Mouse (Mus musculus) spleen, adult 2 months (tissue): ENCODE measurements at regions not wholly inside any gene's neighbourhood (a gene's known extent, or its start where the extent isn't known, plus 50 kb on each side); places are given as distances from the start of the nearest gene placed in this dataset.

Source experiments
- DNase-seq, 2 experiments: peaks; one replicate each; pipeline versions ENCODE4 v3.0.0 to v3.0.0-alpha.2; 2012 to 2021; ENCODE audit warnings: low spot score in 2 of 2, low read depth in 1 of 2
- H3K27ac ChIP-seq: fragments of 200-500 bp; 2 replicates; pipeline ENCODE4 v1.5.1; 2012; ENCODE audit warnings: low read length, inconsistent platforms; ENCODE audit not compliant: insufficient read depth
- H3K27me3 ChIP-seq: fragments of 200-500 bp; 2 replicates; pipeline ENCODE4 v1.6.1; 2012; ENCODE audit warnings: mild to moderate bottlenecking, moderate library complexity, low read length, inconsistent platforms; ENCODE audit not compliant: control insufficient read depth, insufficient read depth
- H3K36me3 ChIP-seq: fragments of 200-500 bp; 2 replicates; pipeline ENCODE4 v1.6.1; 2012; ENCODE audit warnings: mild to moderate bottlenecking, low read length, inconsistent platforms; ENCODE audit not compliant: control insufficient read depth, insufficient read depth
- H3K4me1 ChIP-seq: fragments of 200-500 bp; 2 replicates; pipeline ENCODE4 v1.6.1; 2011; ENCODE audit warnings: inconsistent platforms; ENCODE audit not compliant: control insufficient read depth, insufficient read depth, insufficient read length
- H3K4me3 ChIP-seq: fragments of 200-500 bp; 2 replicates; pipeline ENCODE4 v1.5.1; 2011; ENCODE audit warnings: mild to moderate bottlenecking, inconsistent platforms; ENCODE audit not compliant: insufficient read depth, insufficient read length; ENCODE audit errors: extremely low read depth
- CTCF ChIP-seq: fragments of 200-500 bp; IDR thresholded peaks from 2 replicates; pipeline ENCODE4 v1.5.1; 2011; ENCODE audit warnings: mild to moderate bottlenecking, inconsistent platforms; ENCODE audit not compliant: insufficient read depth, insufficient read length, insufficient replicate concordance; ENCODE audit errors: extremely low read depth
- POLR2A ChIP-seq: fragments of 200-500 bp; IDR thresholded peaks from 2 replicates; pipeline ENCODE4 v1.6.1; 2011; ENCODE audit warnings: low read depth, low read length, inconsistent platforms
- WGBS: fragments of 180-500 bp; shearing (Covaris S2); methylation state at CpG from one replicate; pipeline ENCODE4 v1.1.7; 2018; 5-methylcytosine and 5-hydroxymethylcytosine counted together

DNA sequence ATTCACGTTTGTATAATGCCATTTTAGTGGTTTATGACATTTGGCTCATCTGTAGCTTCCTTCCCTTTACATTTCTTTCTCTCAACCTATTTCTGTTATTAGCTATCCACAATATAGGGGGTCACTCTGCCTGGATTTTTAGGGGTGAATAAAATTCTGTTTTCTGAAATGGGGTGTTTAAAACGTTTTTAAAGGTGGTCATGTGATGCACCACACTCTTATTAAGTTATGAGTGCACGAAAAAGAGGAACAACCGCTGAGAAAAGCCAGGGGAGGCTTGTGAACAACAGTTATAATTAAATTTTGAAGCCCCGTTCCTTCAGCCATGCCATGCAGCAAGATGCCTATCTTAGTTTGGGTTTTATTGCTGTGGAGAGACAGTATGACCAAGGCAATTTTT lies 87.0 kb upstream of the Hgf start:
- WGBS: 15% methylated on average over 5 of the region's 5 CpGs
- H3K27me3 ChIP-seq: no peaks in the 10 kb centered on the region
- H3K4me3 ChIP-seq: no peak overlapping the region
- H3K27ac ChIP-seq: no peak overlapping the region
- TF ChIP-seq POLR2A: no peak
- TF ChIP-seq CTCF: no peak
- no peaks in the 10 kb centered on the region for H3K36me3 ChIP-seq
- H3K4me1 ChIP-seq: no peaks in the 10 kb centered on the region; the same call in 1 of the 2 replicates
- DNase-seq: no peak

DNA sequence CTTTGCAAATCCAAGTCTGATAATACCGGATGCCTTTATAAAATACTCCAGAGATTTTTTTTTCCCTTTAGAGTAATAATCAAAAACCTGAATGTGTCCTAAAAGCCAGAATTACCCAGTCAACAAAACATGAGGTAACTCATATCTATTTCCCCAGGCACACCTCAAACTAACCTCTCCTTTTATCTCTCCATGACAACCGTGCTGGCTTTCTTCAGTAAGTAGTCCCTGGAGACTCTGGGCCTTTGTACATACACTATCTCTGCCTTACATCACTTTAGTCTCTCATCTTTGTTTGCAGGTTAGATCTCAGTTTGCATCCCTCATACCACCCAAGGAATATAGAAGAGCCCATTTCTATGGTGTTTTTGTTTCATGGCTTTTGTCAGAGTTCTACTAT lies 84.7 kb upstream of the Hgf start:
- Histone ChIP-seq H3K27me3 (no peaks in the 10 kb centered on the region), H3K27ac (no peak overlapping the region), H3K4me1 (no peaks in the 10 kb centered on the region; the same call in 1 of the 2 replicates), H3K36me3 (no peaks in the 10 kb centered on the region), H3K4me3 (no peak overlapping the region)
- 64% methylated on average over 2 of the region's 2 CpGs for WGBS
- no peak for TF ChIP-seq POLR2A
- DNase-seq: no peak

DNA sequence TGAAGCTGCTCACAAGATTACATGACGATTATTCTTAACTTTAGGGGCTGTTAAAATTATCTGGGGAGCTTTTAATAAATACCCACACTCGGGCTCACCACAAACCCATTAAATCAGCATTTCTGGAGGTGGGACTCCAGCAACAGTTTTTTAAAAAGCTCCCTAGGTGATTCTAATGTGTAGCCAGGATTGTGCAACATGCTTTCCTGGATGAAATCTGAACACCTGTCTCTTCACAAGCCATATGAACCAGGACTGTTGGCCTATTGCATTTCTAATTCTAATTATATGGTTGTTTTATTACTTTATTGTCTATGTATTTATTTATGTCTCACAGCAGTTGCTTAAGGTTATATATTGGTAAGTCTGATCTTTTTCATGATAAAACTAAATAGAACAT lies 84.1 kb upstream of the Hgf start:
- TF ChIP-seq POLR2A (no peak), CTCF (no peak)
- DNase-seq: no peak
- Histone ChIP-seq H3K27me3 (no peaks in the 10 kb centered on the region), H3K36me3 (no peaks in the 10 kb centered on the region), H3K4me1 (no peaks in the 10 kb centered on the region; the same call in 1 of the 2 replicates), H3K27ac (no peak overlapping the region), H3K4me3 (no peak overlapping the region)
- WGBS: 79% methylated on average over 2 of the region's 2 CpGs

DNA sequence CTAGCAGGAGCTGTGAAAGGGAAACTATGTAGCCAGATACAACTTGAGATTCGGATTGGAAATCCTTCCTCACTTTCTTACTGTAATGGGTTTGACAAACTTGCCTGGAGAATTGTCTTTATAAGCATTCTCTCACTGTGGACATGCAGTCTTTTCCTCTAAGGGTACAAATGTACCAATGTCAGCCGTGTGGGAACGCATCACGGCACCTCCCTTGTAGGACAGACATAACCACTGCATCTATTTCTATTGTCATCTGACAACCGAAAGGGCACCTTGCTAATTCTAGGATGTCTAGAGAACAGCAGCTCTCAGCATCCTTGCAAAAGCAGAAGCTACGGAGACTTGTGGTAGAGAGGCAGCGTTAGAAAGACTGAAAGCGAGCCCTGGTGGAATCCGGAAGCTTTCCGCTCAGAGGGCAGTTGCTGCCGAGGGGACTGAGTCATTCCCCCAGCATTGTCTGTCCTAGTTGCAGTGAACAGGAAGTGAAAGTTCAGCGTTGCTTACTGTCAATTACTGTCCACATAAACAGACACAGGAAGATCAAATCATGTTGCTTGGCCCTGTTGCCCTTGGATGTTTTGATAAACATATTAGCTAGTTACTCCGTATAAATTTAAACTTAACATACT lies 83.5 kb upstream of the Hgf start:
- Histone ChIP-seq H3K4me1 (no peaks in the 10 kb centered on the region; the same call in 1 of the 2 replicates), H3K36me3 (no peaks in the 10 kb centered on the region), H3K27ac (no peak overlapping the region), H3K27me3 (no peaks in the 10 kb centered on the region), H3K4me3 (peak overlapping the region; percentile 24; the same call in 1 of the 2 replicates)
- no peak for TF ChIP-seq CTCF
- TF ChIP-seq POLR2A: no peak
- DNase-seq: peak; percentile 15 to 18
- 9% methylated on average over 13 of the region's 13 CpGs for WGBS

DNA sequence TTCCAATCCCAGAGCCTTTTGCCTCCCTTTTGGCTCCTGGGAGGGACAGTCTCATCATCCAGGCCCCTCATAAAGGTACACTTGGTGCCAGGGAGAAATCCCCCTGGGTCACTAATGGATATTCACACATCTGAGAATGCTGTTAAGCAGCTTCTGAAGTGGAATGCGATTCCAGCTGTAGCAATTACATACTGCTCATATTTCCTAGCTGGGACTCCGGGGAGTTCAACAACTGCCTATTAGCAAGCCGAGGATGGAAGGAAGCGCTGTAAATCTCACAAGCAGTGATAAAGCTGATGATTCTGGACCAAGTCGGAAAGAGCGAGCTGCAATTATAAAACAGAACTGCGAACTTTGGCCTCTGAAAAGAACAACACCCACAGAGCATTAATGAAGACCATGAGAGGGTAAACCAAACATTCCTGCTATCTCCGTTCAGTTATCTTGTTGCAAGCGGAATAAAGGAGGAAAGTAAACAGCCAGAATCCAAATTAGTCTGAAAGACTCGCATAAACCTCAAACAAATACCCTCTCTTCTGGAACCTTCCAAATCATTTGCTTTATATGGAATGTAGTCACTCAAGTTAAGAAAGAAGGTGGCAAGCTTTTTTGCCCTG lies 82.8 kb upstream of the Hgf start:
- Histone ChIP-seq H3K27ac (peak overlapping the region; percentile 39; the same call in 1 of the 2 replicates), H3K4me1 (no peaks in the 10 kb centered on the region; the same call in 1 of the 2 replicates)

DNA sequence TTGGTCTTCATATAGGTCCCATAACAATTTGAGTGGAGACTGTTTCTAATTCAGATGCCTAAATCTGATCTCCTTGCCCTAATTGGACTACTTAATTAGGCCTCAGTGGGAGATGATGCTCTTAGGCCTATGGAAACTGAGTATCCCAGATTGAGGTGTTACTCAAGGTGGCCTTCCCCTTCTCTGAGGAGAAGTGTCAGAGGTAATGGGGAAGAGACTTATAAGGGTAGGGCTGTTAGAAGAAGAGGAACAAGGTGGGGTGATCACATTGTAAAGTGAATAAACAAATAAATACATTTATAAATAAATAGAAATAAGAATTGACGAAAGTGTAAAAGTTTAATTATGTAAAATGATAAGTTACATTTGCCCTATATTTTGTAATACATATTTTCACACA lies 65.3 kb upstream of the Hgf start:
- 96% methylated on average over 1 of the region's 1 CpGs for WGBS
- no peaks in the 10 kb centered on the region for H3K4me1 ChIP-seq
- no peaks in the 10 kb centered on the region for H3K36me3 ChIP-seq
- H3K27ac ChIP-seq: no peak overlapping the region
- H3K27me3 ChIP-seq: no peaks in the 10 kb centered on the region
- TF ChIP-seq POLR2A (no peak), CTCF (no peak)
- H3K4me3 ChIP-seq: no peak overlapping the region
- DNase-seq: no peak

More for the DNA sequence above, 82.8 kb upstream of the Hgf start:
- H3K36me3 ChIP-seq: no peaks in the 10 kb centered on the region
- TF ChIP-seq POLR2A (no peak), CTCF (no peak)
- DNase-seq: no peak
- 84% methylated on average over 10 of the region's 10 CpGs for WGBS
- H3K27me3 ChIP-seq: no peaks in the 10 kb centered on the region
- no peak overlapping the region for H3K4me3 ChIP-seq

DNA sequence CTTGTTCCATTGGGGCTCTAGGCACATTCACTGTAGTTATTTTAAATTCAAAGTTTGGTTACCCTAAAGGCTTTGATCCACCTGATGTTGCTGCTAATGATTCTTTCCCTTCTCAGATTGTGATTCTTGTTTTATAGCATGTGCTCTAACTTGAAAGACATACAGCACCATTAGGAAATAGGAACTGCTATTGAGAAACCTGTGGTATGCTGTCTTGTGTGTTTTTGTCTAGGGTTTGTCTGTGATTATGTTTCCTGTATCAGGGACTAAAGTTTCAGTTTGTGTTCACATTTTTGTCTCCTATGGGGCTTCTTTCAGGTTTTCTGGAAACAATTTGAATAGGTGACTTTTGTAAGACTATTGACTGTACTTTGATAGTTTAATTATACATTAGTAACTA lies 63.5 kb upstream of the Hgf start:
- no peaks in the 10 kb centered on the region for H3K27me3 ChIP-seq
- H3K4me3 ChIP-seq: no peak overlapping the region
- no peak for DNase-seq
- no peak for TF ChIP-seq POLR2A
- no peak for TF ChIP-seq CTCF
- H3K36me3 ChIP-seq: no peaks in the 10 kb centered on the region
- no peaks in the 10 kb centered on the region for H3K4me1 ChIP-seq
- no peak overlapping the region for H3K27ac ChIP-seq
